Mouse (Mus musculus) limb, embryonic 11.5 days (tissue): ENCODE measurements around the gene Tfb2m. TPM values are rescaled to one million over a fixed set of nuclear protein-coding genes. Genes with fewer than 3 reads are reported as not detected.

Experiments used
- ATAC-seq: fragments of 200-750 bp; cut with Nextera tagmentation; 2 replicates; pipeline ENCODE4 v1.8.0; 2017; ENCODE audit warnings: low read depth; ENCODE audit not compliant: insufficient number of reproducible peaks, low FRiP score, low TSS enrichment
- DNase-seq: peaks from one replicate; pipeline ENCODE4 v3.0.0-alpha.2; 2015; ENCODE audit warnings: low spot score
- H3K27ac ChIP-seq: fragments of 300-500 bp; sonication (generic); replicated peaks from 2 replicates; pipeline ENCODE4 v1.5.1; 2014; ENCODE audit warnings: low read depth, mild to moderate bottlenecking, low read length
- H3K27me3 ChIP-seq: fragments of 300-500 bp; sonication (generic); 2 replicates; pipeline ENCODE4 v1.6.1; 2014; ENCODE audit warnings: mild to moderate bottlenecking, low read length, mixed read lengths; ENCODE audit not compliant: control insufficient read depth, insufficient read depth
- H3K36me3 ChIP-seq: fragments of 300-500 bp; sonication (generic); 2 replicates; pipeline ENCODE4 v1.6.1; 2014; ENCODE audit warnings: mild to moderate bottlenecking, low read length, moderate library complexity, mixed read lengths; ENCODE audit not compliant: control insufficient read depth, insufficient read depth
- H3K4me1 ChIP-seq: fragments of 300-500 bp; sonication (generic); 2 replicates; pipeline ENCODE4 v1.6.1; 2014; ENCODE audit warnings: low read length, mixed read lengths; ENCODE audit not compliant: control insufficient read depth, insufficient read depth
- H3K4me2 ChIP-seq: fragments of 300-500 bp; sonication (generic); 2 replicates; pipeline ENCODE4 v1.6.1; 2014; ENCODE audit warnings: low read depth, mild to moderate bottlenecking, moderate library complexity; ENCODE audit not compliant: severe bottlenecking
- H3K4me3 ChIP-seq: fragments of 300-500 bp; sonication (generic); 2 replicates; pipeline ENCODE4 v1.5.1; 2014; ENCODE audit warnings: low read depth, low read length
- H3K9ac ChIP-seq: fragments of 300-500 bp; sonication (generic); 2 replicates; pipeline ENCODE4 v1.6.1; 2014; ENCODE audit warnings: mild to moderate bottlenecking, low read length
- H3K9me3 ChIP-seq: fragments of 300-500 bp; sonication (generic); 2 replicates; pipeline ENCODE4 v1.6.1; 2016; ENCODE audit warnings: low read length; ENCODE audit not compliant: control insufficient read depth
- WGBS: fragments of 180-500 bp; shearing (Covaris S2); extraction: QIAGEN DNeasy Blood & Tissue Kit; methylation state at CpG from one replicate; pipeline ENCODE4 v1.1.7; 2014; 5-methylcytosine and 5-hydroxymethylcytosine counted together
- polyA plus RNA-seq: library from polyadenylated mRNA; unstranded; fragments of >200 nt; fragmentation: Nextera tagmentation; extraction: Ambion mirVana; gene quantifications from 2 replicates; pipeline ENCODE4 v1.2.1, GENCODE M21; 2014

The Tfb2m gene
- polyA plus RNA-seq, 1 experiment from 2014 or later = 27.8 TPM

GRCm38 (mm10) chr1:179553197-179553948 is 7.3 kb upstream of the Tfb2m start:
- no peaks in the 10 kb centered on the region for H3K36me3 ChIP-seq
- 86% methylated on average over 5 of the region's 5 CpGs for WGBS
- no peaks in the 10 kb centered on the region for H3K27me3 ChIP-seq
- H3K9ac ChIP-seq = no peak overlapping the region
- DNase-seq = no peak
- H3K4me1 ChIP-seq = no peaks in the 10 kb centered on the region
- no peak for ATAC-seq
- no peak overlapping the region for H3K27ac ChIP-seq
- no peaks in the 10 kb centered on the region for H3K9me3 ChIP-seq
- no peak overlapping the region for H3K4me3 ChIP-seq
- no peak overlapping the region for H3K4me2 ChIP-seq

GRCm38 (mm10) chr1:179552751-179553150 is 6.7 kb upstream of the Tfb2m start:
- ATAC-seq (no peak), DNase-seq (no peak)
- 59% methylated on average over 7 of the region's 7 CpGs for WGBS
- Histone ChIP-seq H3K4me3 (no peak overlapping the region), H3K4me1 (no peaks in the 10 kb centered on the region), H3K36me3 (no peaks in the 10 kb centered on the region), H3K9me3 (no peaks in the 10 kb centered on the region), H3K27ac (no peak overlapping the region), H3K27me3 (no peaks in the 10 kb centered on the region), H3K4me2 (no peak overlapping the region), H3K9ac (no peak overlapping the region)

GRCm38 (mm10) chr1:179551921-179552320 is 5.9 kb upstream of the Tfb2m start:
- Histone ChIP-seq H3K4me1 (peaks cover 5% of the 10 kb centered on the region; the same call in 1 of the 2 replicates), H3K9me3 (no peaks in the 10 kb centered on the region), H3K4me2 (no peak overlapping the region), H3K9ac (no peak overlapping the region), H3K27ac (no peak overlapping the region), H3K36me3 (no peaks in the 10 kb centered on the region), H3K4me3 (no peak overlapping the region), H3K27me3 (no peaks in the 10 kb centered on the region)
- ATAC-seq (no peak), DNase-seq (no peak)
- WGBS = 85% methylated on average over 4 of the region's 4 CpGs

- Histone ChIP-seq H3K27me3 (no peaks in the 10 kb centered on the region), H3K4me3 (no peak overlapping the region), H3K9ac (no peak overlapping the region), H3K4me2 (no peak overlapping the region), H3K27ac (no peak overlapping the region), H3K9me3 (no peaks in the 10 kb centered on the region), H3K36me3 (no peaks in the 10 kb centered on the region), H3K4me1 (peaks cover 5% of the 10 kb centered on the region; the same call in 1 of the 2 replicates)
- DNase-seq (no peak), ATAC-seq (no peak)
- WGBS = 87% methylated on average over 3 of the region's 3 CpGs
These were observed 5.3 kb upstream of the Tfb2m start for GRCm38 (mm10) chr1:179551336-179551735.

GRCm38 (mm10) chr1:179548996-179549752 is 3.1 kb upstream of the Tfb2m start:
- Histone ChIP-seq H3K4me3 (no peak overlapping the region), H3K36me3 (no peaks in the 10 kb centered on the region), H3K27ac (no peak overlapping the region), H3K4me2 (no peak overlapping the region), H3K27me3 (no peaks in the 10 kb centered on the region), H3K4me1 (peaks cover 5% of the 10 kb centered on the region; the same call in 1 of the 2 replicates), H3K9ac (no peak overlapping the region), H3K9me3 (no peaks in the 10 kb centered on the region)
- ATAC-seq = no peak
- 94% methylated on average over 5 of the region's 5 CpGs for WGBS
- no peak for DNase-seq

GRCm38 (mm10) chr1:179548220-179548619 is 2.2 kb upstream of the Tfb2m start:
- Histone ChIP-seq H3K36me3 (no peaks in the 10 kb centered on the region), H3K9me3 (no peaks in the 10 kb centered on the region), H3K4me1 (peaks cover 5% of the 10 kb centered on the region; the same call in 1 of the 2 replicates), H3K27ac (no peak overlapping the region), H3K4me3 (no peak overlapping the region), H3K4me2 (no peak overlapping the region), H3K27me3 (no peaks in the 10 kb centered on the region), H3K9ac (no peak overlapping the region)
- WGBS = 80% methylated on average over 11 of the region's 11 CpGs
- DNase-seq (no peak), ATAC-seq (no peak)

GRCm38 (mm10) chr1:179547176-179547575 is 1.1 kb upstream of the Tfb2m start:
- peak overlapping the region; percentile 76 for H3K4me3 ChIP-seq
- no peaks in the 10 kb centered on the region for H3K27me3 ChIP-seq
- H3K4me1 ChIP-seq = peaks cover 5% of the 10 kb centered on the region; the same call in 1 of the 2 replicates
- no peaks in the 10 kb centered on the region for H3K9me3 ChIP-seq
- ATAC-seq = no peak
- peak overlapping the region; percentile 8; the same call in 1 of the 2 replicates for H3K27ac ChIP-seq
- DNase-seq = no peak
- no peaks in the 10 kb centered on the region for H3K36me3 ChIP-seq
- peak overlapping the region; percentile 57 for H3K4me2 ChIP-seq
- 0 out of 2 replicates have a peak overlapping the region, but pooled peaks have one; percentile 27 for H3K9ac ChIP-seq
- 23% methylated on average over 5 of the region's 5 CpGs for WGBS

GRCm38 (mm10) chr1:179546551-179546917 is 467 bp upstream of the Tfb2m start:
- H3K4me1 ChIP-seq = peaks cover 5% of the 10 kb centered on the region; the same call in 1 of the 2 replicates
- peak overlapping the region; percentile 86 for H3K27ac ChIP-seq
- DNase-seq (no peak), ATAC-seq (peak; percentile 88)
- H3K4me2 ChIP-seq = peak overlapping the region; percentile 57
- WGBS = under 1% methylated on average over 33 of the region's 44 CpGs
- peak overlapping the region; percentile 72 for H3K9ac ChIP-seq
- H3K4me3 ChIP-seq = peak overlapping the region; percentile 76
- no peaks in the 10 kb centered on the region for H3K9me3 ChIP-seq
- H3K27me3 ChIP-seq = no peaks in the 10 kb centered on the region
- no peaks in the 10 kb centered on the region for H3K36me3 ChIP-seq
